Mouse (Mus musculus): Measurements from ENCODE around the gene Gm11595. TPM values are rescaled to one million over a fixed set of nuclear protein-coding genes. Genes with fewer than 3 reads are reported as not detected.
"Not testable (repeated sequence)": the region's sequence is repeated elsewhere in the genome, so short reads cannot be mapped to it uniquely, and the experiment has no call there.

The Gm11595 gene
- not detected for total RNA-seq (2021)

DNA sequence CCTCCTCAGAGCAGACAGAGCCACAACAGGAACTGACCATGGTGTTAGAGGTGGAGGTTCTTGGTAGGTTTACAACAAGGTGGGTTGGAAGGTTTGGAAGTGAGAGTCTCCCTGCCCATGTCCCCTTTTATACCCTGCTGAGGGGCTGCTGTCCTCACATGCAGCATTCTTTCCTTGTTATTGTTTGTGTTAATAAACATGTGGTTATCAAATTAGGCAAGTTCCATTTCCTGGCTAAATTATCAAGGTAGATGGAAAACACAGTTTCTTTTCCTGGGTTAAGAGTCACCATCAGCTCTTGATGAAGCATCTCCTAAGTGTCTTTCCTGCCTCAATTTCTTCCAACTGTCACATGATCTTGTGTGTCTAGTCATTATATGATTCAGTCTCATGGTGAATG, at the start of gene Gm11595:
Gene Gm11595 (minus strand): TSS at position 101 of the 400 bp plus-strand sequence.
- intact Hi-C loops (cut with DNase I); DNase-seq: not testable (repeated sequence)

DNA sequence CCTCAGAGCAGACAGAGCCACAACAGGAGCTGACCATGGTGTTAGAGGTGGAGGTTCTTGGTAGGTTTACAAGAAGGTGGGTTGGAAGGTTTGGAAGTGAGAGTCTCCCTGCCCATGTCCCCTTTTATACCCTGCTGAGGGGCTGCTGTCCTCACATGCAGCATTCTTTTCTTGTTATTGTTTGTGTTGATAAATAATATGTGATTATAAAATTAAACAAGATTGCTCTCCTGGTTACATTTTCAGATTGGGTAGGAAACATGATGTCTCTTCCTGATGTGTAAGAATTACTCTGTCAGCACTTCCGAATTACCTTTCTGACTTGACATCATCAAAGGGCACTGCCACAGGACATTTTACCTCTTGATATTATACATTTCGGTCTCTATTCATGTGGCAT, 42.9 kb upstream of the Gm11595 start, which contains the start of gene Gm11564:
Gene Gm11564 (minus strand): TSS at position 101 of the 400 bp plus-strand sequence.
- DNase-seq; intact Hi-C loops (cut with DNase I): not testable (repeated sequence)

DNA sequence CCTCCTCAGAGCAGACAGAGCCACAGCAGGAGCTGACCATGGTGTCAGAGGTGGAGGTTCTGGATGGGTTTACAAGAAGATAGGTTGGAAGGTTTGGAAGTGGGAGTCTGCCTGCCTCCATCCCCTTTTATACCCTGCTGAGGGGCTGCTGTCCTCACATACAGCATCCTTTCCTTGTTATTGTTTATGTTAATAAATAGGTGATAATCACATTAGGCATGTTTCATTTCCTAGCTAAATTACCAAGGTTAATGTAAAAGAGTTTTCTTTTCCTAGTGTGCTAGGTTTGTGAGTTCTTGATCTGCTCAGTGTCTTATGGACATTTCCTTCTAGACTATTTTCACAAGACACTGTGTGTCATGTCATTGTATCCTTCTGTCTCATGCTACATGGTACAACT, 37.1 kb upstream of the Gm11595 start, which contains the start of gene Krtap4-13:
Gene Krtap4-13 (minus strand): TSS at position 101 of the 400 bp plus-strand sequence.
- DNase-seq; intact Hi-C loops (cut with DNase I): not testable (repeated sequence)

DNA sequence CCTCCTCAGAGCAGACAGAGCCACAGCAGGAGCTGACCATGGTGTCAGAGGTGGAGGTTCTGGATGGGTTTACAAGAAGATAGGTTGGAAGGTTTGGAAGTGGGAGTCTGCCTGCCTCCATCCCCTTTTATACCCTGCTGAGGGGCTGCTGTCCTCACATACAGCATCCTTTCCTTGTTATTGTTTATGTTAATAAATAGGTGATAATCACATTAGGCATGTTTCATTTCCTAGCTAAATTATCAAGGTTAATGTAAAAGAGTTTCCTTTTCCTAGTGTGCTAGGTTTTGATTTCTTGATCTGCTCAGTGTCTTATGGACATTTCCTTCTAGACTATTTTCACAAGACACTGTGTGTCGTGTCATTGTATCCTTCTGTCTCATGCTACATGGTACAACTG, 31.6 kb upstream of the Gm11595 start, which contains the start of gene Gm11554:
Gene Gm11554 (minus strand): TSS at position 101 of the 400 bp plus-strand sequence.
- DNase-seq; intact Hi-C loops (cut with DNase I): not testable (repeated sequence)

DNA sequence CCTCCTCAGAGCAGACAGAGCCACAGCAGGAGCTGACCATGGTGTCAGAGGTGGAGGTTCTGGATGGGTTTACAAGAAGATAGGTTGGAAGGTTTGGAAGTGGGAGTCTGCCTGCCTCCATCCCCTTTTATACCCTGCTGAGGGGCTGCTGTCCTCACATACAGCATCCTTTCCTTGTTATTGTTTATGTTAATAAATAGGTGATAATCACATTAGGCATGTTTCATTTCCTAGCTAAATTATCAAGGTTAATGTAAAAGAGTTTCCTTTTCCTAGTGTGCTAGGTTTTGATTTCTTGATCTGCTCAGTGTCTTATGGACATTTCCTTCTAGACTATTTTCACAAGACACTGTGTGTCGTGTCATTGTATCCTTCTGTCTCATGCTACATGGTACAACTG, 26.1 kb upstream of the Gm11595 start, which contains the start of gene Gm11569:
Gene Gm11569 (minus strand): TSS at position 101 of the 400 bp plus-strand sequence.
- intact Hi-C loops (cut with DNase I); DNase-seq: not testable (repeated sequence)

DNA sequence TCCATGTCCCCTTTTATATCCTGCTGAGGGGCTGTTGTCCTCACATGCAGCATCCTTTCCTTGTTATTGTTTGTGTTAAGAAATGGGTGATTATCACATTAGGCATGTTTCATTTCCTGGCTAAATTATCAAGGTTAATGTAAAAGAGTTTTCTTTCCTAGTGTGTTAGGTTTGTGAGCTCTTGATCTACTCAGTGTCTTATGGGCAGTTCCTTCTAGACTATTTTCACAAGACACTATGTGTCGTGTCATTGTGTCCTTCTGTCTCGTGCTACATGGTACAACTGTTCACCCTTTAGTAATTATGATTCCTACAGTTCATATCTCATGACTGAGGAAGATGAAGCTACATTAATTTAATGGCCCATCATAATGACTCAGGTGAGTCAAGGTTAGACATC, 20.7 kb upstream of the Gm11595 start, which contains the start of gene Gm11596:
Gene Gm11596 (minus strand): TSS at position 101 of the 400 bp plus-strand sequence.
- DNase-seq = no peak
- intact Hi-C loops (cut with DNase I) = no loop called here

DNA sequence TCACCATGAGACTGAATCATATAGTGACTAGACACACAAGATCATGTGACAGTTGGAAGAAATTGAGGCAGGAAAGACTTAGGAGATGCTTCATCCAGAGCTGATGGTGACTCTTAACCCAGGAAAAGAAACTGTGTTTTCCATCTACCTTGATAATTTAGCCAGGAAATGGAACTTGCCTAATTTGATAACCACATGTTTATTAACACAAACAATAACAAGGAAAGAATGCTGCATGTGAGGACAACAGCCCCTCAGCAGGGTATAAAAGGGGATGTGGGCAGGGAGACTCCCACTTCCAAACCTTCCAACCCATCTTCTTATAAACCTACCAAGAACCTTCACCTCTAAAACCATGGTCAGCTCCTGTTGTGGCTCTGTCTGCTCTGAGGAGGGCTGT, 12.2 kb upstream of the Gm11595 start, which contains the start of gene Krtap4-9:
Gene Krtap4-9 (plus strand): TSS at position 301 of the 400 bp plus-strand sequence.
- DNase-seq; intact Hi-C loops (cut with DNase I): not testable (repeated sequence)

DNA sequence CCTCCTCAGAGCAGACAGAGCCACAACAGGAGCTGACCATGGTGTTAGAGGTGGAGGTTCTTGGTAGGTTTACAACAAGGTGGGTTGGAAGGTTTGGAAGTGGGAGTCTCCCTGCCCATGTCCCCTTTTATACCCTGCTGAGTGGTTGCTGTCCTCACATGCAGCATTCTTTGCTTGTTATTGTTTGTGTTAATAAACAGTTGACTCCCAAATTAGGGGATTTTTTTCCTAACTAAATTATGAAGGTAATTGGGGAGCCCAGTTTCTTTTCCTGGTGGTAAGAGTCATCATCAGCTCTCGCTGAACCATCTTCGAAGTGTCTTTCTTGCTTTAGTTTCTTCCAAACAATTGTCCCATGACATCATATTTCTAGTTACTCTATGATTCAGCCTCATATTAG, 7.9 kb upstream of the Gm11595 start, which contains the start of gene Krtap4-8:
Gene Krtap4-8 (minus strand): TSS at position 101 of the 400 bp plus-strand sequence.
- intact Hi-C loops (cut with DNase I) = no loop called here
- no peak for DNase-seq

DNA sequence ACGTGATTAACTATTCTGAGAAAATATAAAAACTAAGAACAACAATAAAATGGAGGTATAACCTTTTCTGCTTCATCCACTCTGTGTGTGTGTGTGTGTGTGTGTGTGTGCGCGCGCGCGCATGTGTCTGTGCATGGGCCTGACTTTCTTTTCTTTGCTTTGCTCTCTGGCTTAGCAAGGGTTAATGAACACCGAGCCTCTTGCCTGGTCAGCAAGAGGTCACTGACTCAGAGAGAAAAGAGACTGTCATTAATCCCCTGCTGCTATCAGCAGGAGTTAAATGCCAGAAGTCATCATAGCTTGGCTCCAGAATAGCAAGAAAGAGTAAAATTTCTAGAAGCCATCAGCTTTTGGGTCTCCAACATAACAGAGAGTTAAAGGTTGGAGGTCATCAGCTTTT, 5.7 kb upstream of the Gm11595 start:
- intact Hi-C loops (cut with DNase I) = no loop called here
- DNase-seq = no peak

DNA sequence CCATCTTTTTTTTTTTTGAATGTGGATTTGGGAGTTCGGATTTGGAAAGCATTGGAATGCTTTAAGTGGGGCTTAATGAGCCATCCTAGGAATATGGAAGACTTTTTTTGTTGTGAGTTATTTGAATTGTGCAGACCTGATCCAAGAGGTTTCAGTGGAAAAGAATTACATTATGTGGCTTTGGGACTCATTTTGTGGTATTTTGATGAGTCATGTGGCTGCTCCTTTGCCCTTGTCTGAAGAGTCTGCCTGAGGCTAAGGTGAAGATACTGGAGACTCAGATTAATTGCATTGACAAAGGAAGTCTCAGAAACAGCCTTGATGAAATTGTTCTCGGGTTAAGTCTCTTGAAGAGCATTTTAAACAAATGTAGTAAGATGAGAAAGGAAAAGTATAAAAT, 4.3 kb downstream of the Gm11595 start:
- DNase-seq = no peak
- intact Hi-C loops (cut with DNase I) = no loop called here

DNA sequence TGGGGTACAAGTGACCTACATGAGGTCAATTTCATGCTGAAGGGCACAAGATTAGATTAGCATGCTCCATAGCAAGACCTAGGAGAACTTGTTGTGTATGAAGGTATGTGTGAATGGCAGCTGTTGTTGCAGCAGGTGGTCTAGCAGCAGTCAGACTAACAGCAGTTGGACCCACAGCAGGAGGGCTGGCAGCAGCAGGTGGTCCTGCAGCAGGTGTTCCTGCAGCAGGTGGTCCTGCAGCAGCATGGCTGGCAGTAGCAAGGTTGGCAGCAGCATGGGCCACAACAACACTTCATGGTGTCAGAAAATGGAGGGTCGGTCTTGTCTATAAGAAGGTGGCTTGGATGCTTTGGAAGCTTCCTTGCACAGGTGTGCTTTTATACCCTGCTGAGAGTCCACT, 13.8 kb downstream of the Gm11595 start:
- intact Hi-C loops (cut with DNase I) = no loop called here
- DNase-seq = no peak

DNA sequence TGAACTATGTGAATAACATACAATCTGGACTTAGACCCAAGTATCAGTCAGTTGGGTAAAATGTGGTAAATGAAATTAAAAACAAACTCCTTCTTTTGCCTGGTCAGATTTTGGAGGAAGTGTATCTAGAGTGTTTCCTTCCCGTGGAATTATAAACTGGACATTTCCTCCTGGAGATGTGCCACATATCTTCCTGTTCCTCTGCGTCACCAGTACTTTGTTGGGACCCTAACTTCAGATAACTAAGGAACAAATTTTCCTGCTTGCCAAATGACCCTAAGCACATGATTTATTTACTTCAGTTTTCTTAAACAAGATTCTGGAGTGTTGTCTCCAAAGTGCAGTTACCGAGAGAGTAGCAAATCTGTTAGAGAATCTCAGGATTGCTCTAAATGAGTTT, 28.7 kb downstream of the Gm11595 start:
- intact Hi-C loops (cut with DNase I) = no loop called here
- DNase-seq = no peak

DNA sequence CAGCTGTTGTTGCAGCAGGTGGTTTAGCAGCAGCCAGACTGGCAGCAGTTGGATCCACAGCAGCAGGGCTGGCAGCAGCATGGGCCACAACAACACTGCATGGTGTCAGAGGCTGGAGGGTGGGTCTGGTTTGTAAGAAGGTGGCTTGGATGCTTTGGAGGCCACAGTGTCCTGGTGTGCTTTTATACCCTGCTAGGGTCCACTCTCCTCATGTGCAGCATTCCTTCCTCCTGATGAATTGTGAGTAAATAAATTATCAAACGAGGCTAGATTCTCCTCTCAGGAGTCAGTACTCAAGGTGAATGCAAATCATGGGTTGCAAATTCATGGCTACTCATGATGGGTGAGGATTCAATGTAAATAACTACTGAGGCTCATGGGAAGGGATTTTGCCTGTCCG, 38.5 kb downstream of the Gm11595 start, which contains the start of gene Gm14180:
Gene Gm14180 (minus strand): TSS at position 101 of the 400 bp plus-strand sequence.
- no peak for DNase-seq
- intact Hi-C loops (cut with DNase I) = no loop called here

DNA sequence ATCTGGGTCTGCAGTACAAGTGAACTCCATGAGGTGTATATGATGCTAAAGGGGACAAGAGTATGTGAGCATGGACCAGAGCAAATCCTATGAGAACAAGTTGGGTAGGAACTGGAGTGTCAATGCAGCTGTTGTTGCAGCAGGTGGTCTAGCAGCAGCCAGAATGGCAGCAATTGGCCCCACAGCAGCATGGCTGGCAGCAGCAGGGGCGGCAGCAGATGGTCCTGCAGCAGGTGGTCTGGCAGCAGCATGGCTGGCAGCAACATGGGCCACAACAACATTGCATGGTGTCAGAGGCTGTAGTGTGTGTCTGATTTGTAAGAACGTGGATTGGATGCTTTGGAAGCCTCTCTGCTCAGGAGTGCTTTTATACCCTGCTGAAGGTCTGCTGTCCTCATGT, 48.7 kb downstream of the Gm11595 start:
- intact Hi-C loops (cut with DNase I) = loop anchor here (1.0 kb wide), 2 partner anchors 35 to 39 kb away; no protein-coding TSS in a partner anchor
- DNase-seq = no peak

Other genes starting within 250 kb of the Gm11595 start
- not detected for gene Krt40, start 229.8 kb downstream of the Gm11595 start, total RNA-seq (2021)
- not detected for gene Krtap3-3, start 222.0 kb downstream of the Gm11595 start, total RNA-seq (2021)
- gene Krtap3-2, start 216.1 kb downstream of the Gm11595 start, total RNA-seq (2021) = not detected
- not detected for gene Gm11939, start 213.4 kb downstream of the Gm11595 start, total RNA-seq (2021)
- gene Krtap3-1, start 206.3 kb downstream of the Gm11595 start, total RNA-seq (2021) = not detected
- not detected for gene Krtap1-5, start 191.9 kb downstream of the Gm11595 start, total RNA-seq (2021)
- gene Krtap1-4, start 189.3 kb downstream of the Gm11595 start, total RNA-seq (2021) = not detected
- not detected for gene Krtap1-3, start 181.6 kb downstream of the Gm11595 start, total RNA-seq (2021)
- not detected for gene Krtap9-3, start 174.8 kb downstream of the Gm11595 start, total RNA-seq (2021)
- not detected for gene Gm11938, start 169.6 kb downstream of the Gm11595 start, total RNA-seq (2021)
- gene Gm11937, start 162.7 kb downstream of the Gm11595 start, total RNA-seq (2021) = not detected
- not detected for gene Krtap2-4, start 158.1 kb downstream of the Gm11595 start, total RNA-seq (2021)
- gene Gm11562, start 152.5 kb downstream of the Gm11595 start, total RNA-seq (2021) = not detected
- gene Krtap4-1, start 144.7 kb downstream of the Gm11595 start, total RNA-seq (2021) = not detected
- gene Krtap4-2, start 137.8 kb downstream of the Gm11595 start, total RNA-seq (2021) = not detected
- gene Krtap4-7, start 128.8 kb downstream of the Gm11595 start, total RNA-seq (2021) = not detected
- not detected for gene Gm11555, start 122.7 kb downstream of the Gm11595 start, total RNA-seq (2021)
- not detected for gene Gm11563, start 114.0 kb downstream of the Gm11595 start, total RNA-seq (2021)
- gene Krtap4-6, start 107.0 kb downstream of the Gm11595 start, total RNA-seq (2021) = not detected
- gene Gm14190, start 82.2 kb downstream of the Gm11595 start, total RNA-seq (2021) = not detected
- gene Gm14180, start 38.6 kb downstream of the Gm11595 start, total RNA-seq (2021) = not detected
- gene Krtap4-8, start 7.8 kb upstream of the Gm11595 start, total RNA-seq (2021) = not detected
- gene Krtap4-9, start 12.3 kb upstream of the Gm11595 start, total RNA-seq (2021) = not detected
- not detected for gene Gm11596, start 20.6 kb upstream of the Gm11595 start, total RNA-seq (2021)
- gene Gm11569, start 26.0 kb upstream of the Gm11595 start, total RNA-seq (2021) = not detected
- not detected for gene Gm11554, start 31.5 kb upstream of the Gm11595 start, total RNA-seq (2021)
- not detected for gene Krtap4-13, start 37.0 kb upstream of the Gm11595 start, total RNA-seq (2021)
- gene Gm11564, start 42.8 kb upstream of the Gm11595 start, total RNA-seq (2021) = not detected
- gene 2300003K06Rik, start 65.2 kb upstream of the Gm11595 start, total RNA-seq (2021) = not detected
- not detected for gene Krtap4-16, start 78.7 kb upstream of the Gm11595 start, total RNA-seq (2021)
- not detected for gene Gm11568, start 85.0 kb upstream of the Gm11595 start, total RNA-seq (2021)
- not detected for gene Gm11559, start 91.6 kb upstream of the Gm11595 start, total RNA-seq (2021)
- not detected for gene Krtap9-1, start 100.5 kb upstream of the Gm11595 start, total RNA-seq (2021)
- not detected for gene Gm11567, start 106.3 kb upstream of the Gm11595 start, total RNA-seq (2021)
- gene Krtap31-1, start 135.0 kb upstream of the Gm11595 start, total RNA-seq (2021) = not detected
- not detected for gene Gm11565, start 141.8 kb upstream of the Gm11595 start, total RNA-seq (2021)
- gene Krtap31-2, start 163.4 kb upstream of the Gm11595 start, total RNA-seq (2021) = not detected
- gene Krtap9-5, start 175.6 kb upstream of the Gm11595 start, total RNA-seq (2021) = not detected
- not detected for gene Krtap29-1, start 206.1 kb upstream of the Gm11595 start, total RNA-seq (2021)
- not detected for gene Krtap16-1, start 213.7 kb upstream of the Gm11595 start, total RNA-seq (2021)
- gene Krtap17-1, start 221.1 kb upstream of the Gm11595 start, total RNA-seq (2021) = not detected
- gene Krt33a, start 243.3 kb upstream of the Gm11595 start, total RNA-seq (2021) = not detected